8 mouse cellular contexts compared by ENCODE assay signal in genomic region chr17:32947215-32947914, GRCm38 (mm10). TPM values are rescaled to one million over a fixed set of nuclear protein-coding genes. Genes with fewer than 3 reads are reported as not detected.
DNase-seq lines count a peak whose midpoint lies in the region; ATAC-seq and TF ChIP-seq lines count a peak whose summit lies in the region.

Cyp4f13 (minus strand) TSS chr17:32947402.

- no peaks in the 10 kb centered on the region for H3K9me3 ChIP-seq in heart, embryonic 10.5 days
- H3K9me3 ChIP-seq in kidney, embryonic 16.5 days (ENCODE audit: low read length), result no peaks in the 10 kb centered on the region

- peak; percentile 92 for DNase-seq in A20 (ENCODE audit: low read depth, low spot score)
- peak; percentile 94 for DNase-seq in heart, embryonic 10.5 days (ENCODE audit: low spot score)
- DNase-seq in liver, adult 2 months (ENCODE audit: extremely low read depth, low read depth, low spot score), result peak; percentile 91
- DNase-seq in splenic B cell, adult 2 months (ENCODE audit: low read depth, low spot score), result peak; percentile 91

- peak; percentile 90 for ATAC-seq in erythroblast, adult 5-6 weeks (replicated peaks; ENCODE audit: low FRiP score, poor library complexity, severe bottlenecking)
- peak; percentile 98 for ATAC-seq in kidney, embryonic 16.5 days (ENCODE audit: low FRiP score, low TSS enrichment)

- TF ChIP-seq CTCF in bone marrow macrophage, adult 2 months (IDR thresholded peaks at IDR 0.05; ENCODE audit: low read depth, low read length), result no peak
- no peak for TF ChIP-seq CTCF in liver, adult 2 months (IDR thresholded peaks at IDR 0.05; ENCODE audit: low read depth, low read length)

- H3K4me2 ChIP-seq in kidney, embryonic 16.5 days (replicated peaks; ENCODE audit: low read depth, low read length), result peak within 1 kb of the TSS; percentile 84
- peak within 1 kb of the TSS; percentile 86 for H3K4me2 ChIP-seq in myocyte (ENCODE audit: low read depth)

- peaks cover 15% of the 10 kb centered on the region for H3K79me2 ChIP-seq in liver, adult 2 months (ENCODE audit: control insufficient read depth, insufficient read depth, low read length)
- no peaks in the 10 kb centered on the region for H3K79me2 ChIP-seq in myocyte (ENCODE audit: control insufficient read depth, insufficient read depth)

- peak within 1 kb of the TSS; percentile 72 for H3K9ac ChIP-seq in kidney, embryonic 16.5 days (replicated peaks; ENCODE audit: low read length)
- H3K9ac ChIP-seq in liver, adult 2 months (ENCODE audit: low read depth, low read length), result peak within 1 kb of the TSS; percentile 73

- H3K4me3 ChIP-seq in bone marrow macrophage, adult 2 months (ENCODE audit: insufficient read depth, low read length), result peak within 1 kb of the TSS; percentile 83
- H3K4me3 ChIP-seq in heart, embryonic 10.5 days, result peak within 1 kb of the TSS; percentile 65
- peak within 1 kb of the TSS; percentile 69 for H3K4me3 ChIP-seq in kidney, embryonic 16.5 days (ENCODE audit: low read length)
- peak within 1 kb of the TSS; percentile 58 for H3K4me3 ChIP-seq in liver, adult 2 months (ENCODE audit: insufficient read depth, low read depth, low read length)
- peak within 1 kb of the TSS; percentile 48 for H3K4me3 ChIP-seq in myocyte

- no peaks in the 10 kb centered on the region for H3K36me3 ChIP-seq in heart, embryonic 10.5 days
- H3K36me3 ChIP-seq in kidney, embryonic 16.5 days (ENCODE audit: insufficient read depth, low read length), result no peaks in the 10 kb centered on the region
- H3K36me3 ChIP-seq in liver, adult 2 months (ENCODE audit: control insufficient read depth, insufficient read depth, low read length), result no peaks in the 10 kb centered on the region; the same call in none of the 2 replicates
- H3K36me3 ChIP-seq in myocyte (ENCODE audit: control insufficient read depth, insufficient read depth), result no peaks in the 10 kb centered on the region
- no peaks in the 10 kb centered on the region for H3K36me3 ChIP-seq in splenic B cell, adult 2 months (ENCODE audit: control insufficient read depth, insufficient read depth, low read length, poor library complexity, severe bottlenecking)

- whole genome bisulfite sequencing in heart, embryonic 10.5 days, result 31% methylated on average over 12 of the region's 12 CpGs
- WGBS in kidney, embryonic 16.5 days, result 21% methylated on average over 12 of the region's 12 CpGs
- whole genome bisulfite sequencing in liver, adult 2 months, result 8% methylated on average over 12 of the region's 12 CpGs

- TF ChIP-seq POLR2A in bone marrow macrophage, adult 2 months (IDR thresholded peaks at IDR 0.05; ENCODE audit: borderline replicate concordance, low read depth, low read length), result peak; percentile 30; the same call in 1 of the 2 replicates
- peak; percentile 79 for TF ChIP-seq POLR2A in liver, adult 2 months (IDR thresholded peaks at IDR 0.05; ENCODE audit: extremely low read depth, insufficient read depth, low read length)
- peak; percentile 69 for TF ChIP-seq POLR2A in myocyte (IDR thresholded peaks at IDR 0.05; ENCODE audit: insufficient read length, low read depth)

- H3ac ChIP-seq in myocyte (ENCODE audit: control insufficient read depth, insufficient read length), result peak within 1 kb of the TSS; percentile 45

- no peaks in the 10 kb centered on the region for H3K27me3 ChIP-seq in heart, embryonic 10.5 days (ENCODE audit: insufficient read depth, poor library complexity, severe bottlenecking)
- H3K27me3 ChIP-seq in kidney, embryonic 16.5 days (ENCODE audit: insufficient read depth, low read length), result no peaks in the 10 kb centered on the region
- no peaks in the 10 kb centered on the region for H3K27me3 ChIP-seq in liver, adult 2 months (ENCODE audit: control insufficient read depth, insufficient read depth, low read length)
- H3K27me3 ChIP-seq in myocyte (ENCODE audit: control insufficient read depth, insufficient read depth, insufficient read length), result no peaks in the 10 kb centered on the region
- no peaks in the 10 kb centered on the region for H3K27me3 ChIP-seq in splenic B cell, adult 2 months (ENCODE audit: control insufficient read depth, insufficient read depth, low read length, poor library complexity, severe bottlenecking)

- H3K27ac ChIP-seq in bone marrow macrophage, adult 2 months (ENCODE audit: insufficient read depth, low read depth, low read length), result peak within 1 kb of the TSS; percentile 81
- peak within 1 kb of the TSS; percentile 83 for H3K27ac ChIP-seq in heart, embryonic 10.5 days
- H3K27ac ChIP-seq in kidney, embryonic 16.5 days (ENCODE audit: low read length), result peak within 1 kb of the TSS; percentile 82
- H3K27ac ChIP-seq in liver, adult 2 months (replicated peaks; ENCODE audit: insufficient read depth, low read depth, low read length), result peak within 1 kb of the TSS; percentile 91

- peaks cover 13% of the 10 kb centered on the region for H3K4me1 ChIP-seq in bone marrow macrophage, adult 2 months (ENCODE audit: control insufficient read depth, insufficient read depth, low read length)
- peaks cover 12% of the 10 kb centered on the region for H3K4me1 ChIP-seq in heart, embryonic 10.5 days
- peaks cover 15% of the 10 kb centered on the region for H3K4me1 ChIP-seq in kidney, embryonic 16.5 days (ENCODE audit: insufficient read depth, low read length)
- H3K4me1 ChIP-seq in liver, adult 2 months (ENCODE audit: control insufficient read depth, insufficient read depth, low read length), result peaks cover 23% of the 10 kb centered on the region

TF ChIP-seq in myocyte, 11 proteins besides CTCF, POLR2A, EP300 and RAD21:
- TF ChIP-seq POLR2AphosphoS2 (IDR thresholded peaks at IDR 0.05; ENCODE audit: insufficient read length, low read depth) (peak; percentile 69), TCF3 (IDR thresholded peaks at IDR 0.05; ENCODE audit: insufficient read length, low read depth) (no peak), MYOD1 (IDR thresholded peaks at IDR 0.05; ENCODE audit: control insufficient read depth in 1 of 3, insufficient read length in 2 of 3, low read depth in 2 of 3) (peak in 2 of 3 experiments; percentile 5 to 39), USF1 (IDR thresholded peaks at IDR 0.05; ENCODE audit: low read depth) (no peak), SRF (IDR thresholded peaks at IDR 0.05; ENCODE audit: control insufficient read depth, insufficient read length, low read depth) (peak; percentile 32)

RNA-seq across cellular contexts. Expression of gene Cyp4f13, which starts in this region (rescaled TPM):
- polyA plus RNA-seq in bone marrow macrophage, adult 2 months (2012; ENCODE audit: insufficient read depth, insufficient read length, missing spikeins), result 49.0 and 53.3 TPM in 2 replicates
- 1.3 and 4.0 TPM in 2 replicates for total RNA-seq in erythroblast, adult 5-6 weeks (2015; ENCODE audit: low replicate concordance)
- total RNA-seq in erythroblast, adult 5-6 weeks (2017; ENCODE audit: low replicate concordance), result 0.70 and 2.3 TPM in 2 replicates
- 8.9 TPM in 2 replicates for polyA plus RNA-seq in heart, embryonic 10.5 days (2016; fragmentation: Nextera tagmentation; extraction: Ambion mirVana)
- polyA plus RNA-seq in kidney, embryonic 16.5 days (2015; fragmentation: Nextera tagmentation; extraction: Ambion mirVana), result 16.3 and 18.3 TPM in 2 replicates
- total RNA-seq in liver, adult 2 months (2014; rRNA removed), result 62.2 and 69.0 TPM in 2 replicates
- 83.7 and 109 TPM in 2 replicates for polyA plus RNA-seq in liver, adult 2 months (2012; rRNA removed)
- polyA plus RNA-seq in myocyte (2012; fragmentation: generic; extraction: Trizol), result 6.1 TPM

Comparison
In these comparisons a context has a peak if more than half of its experiments do, and no peak if none do; other contexts are left out.
1. Peak in every context shown above with its lines: DNase-seq, ATAC-seq, H3K4me3 ChIP-seq and H3K27ac ChIP-seq.
2. RNA of gene Cyp4f13 (total RNA-seq): 62.2 to 69.0 TPM in liver, adult 2 months; 0.70 to 4.0 TPM in erythroblast, adult 5-6 weeks; every median in the first group is over 10 times any median in the second.